Mouse (Mus musculus): ENCODE results near the gene Zdhhc1.

- no peak for TF ChIP-seq GATA1 (IDR thresholded peaks at IDR 0.05; ENCODE audit: low read depth, low read length)
- no peak for TF ChIP-seq CTCF (IDR thresholded peaks at IDR 0.05 in 2 of 3, conservative IDR thresholded peaks at IDR 0.05 in 1 of 3; ENCODE audit: control insufficient read depth in 1 of 3, insufficient read depth in 1 of 3, low read depth in 2 of 3, low read length in 3 of 3, poor library complexity in 1 of 3, severe bottlenecking in 1 of 3)
- TF ChIP-seq USF1 (IDR thresholded peaks at IDR 0.05; ENCODE audit: low read depth, low read length) = no peak
- no peak for TF ChIP-seq MAX (IDR thresholded peaks at IDR 0.05; ENCODE audit: low read length)
Observed at GRCm38 (mm10) chr8:105529271-105529670, 32.6 kb upstream of the Zdhhc1 start.

Data from MEL (cell line).